Mouse (Mus musculus) heart, embryonic 13.5 days (tissue): ENCODE measurements around the gene 1110008P14Rik. TPM values are rescaled to one million over a fixed set of nuclear protein-coding genes. Genes with fewer than 3 reads are reported as not detected.

Experiments
- ATAC-seq: fragments of 200-750 bp; cut with Nextera tagmentation; 2 replicates; pipeline ENCODE4 v1.8.0; 2017; ENCODE audit warnings: moderate TSS enrichment; ENCODE audit not compliant: insufficient number of reproducible peaks, low FRiP score, low TSS enrichment; ENCODE audit errors: extremely low read depth
- H3K27ac ChIP-seq: fragments of 300-500 bp; sonication (generic); replicated peaks from 2 replicates; pipeline ENCODE4 v1.5.1; 2015; ENCODE audit warnings: moderate library complexity, mild to moderate bottlenecking, inconsistent platforms
- H3K27me3 ChIP-seq: fragments of 300-500 bp; sonication (generic); replicated peaks from 2 replicates; pipeline ENCODE4 v1.6.1; 2015; ENCODE audit warnings: mild to moderate bottlenecking, inconsistent platforms
- H3K36me3 ChIP-seq: fragments of 300-500 bp; sonication (generic); 2 replicates; pipeline ENCODE4 v1.6.1; 2015; ENCODE audit warnings: mild to moderate bottlenecking, inconsistent platforms
- H3K4me1 ChIP-seq: fragments of 300-500 bp; sonication (generic); 2 replicates; pipeline ENCODE4 v1.6.1; 2015; ENCODE audit warnings: inconsistent platforms
- H3K4me2 ChIP-seq: fragments of 300-500 bp; sonication (generic); 2 replicates; pipeline ENCODE4 v1.6.1; 2015; ENCODE audit warnings: inconsistent platforms, mild to moderate bottlenecking, moderate library complexity
- H3K4me3 ChIP-seq: fragments of 300-500 bp; sonication (generic); 2 replicates; pipeline ENCODE4 v1.5.1; 2015; ENCODE audit warnings: moderate library complexity, mild to moderate bottlenecking, inconsistent platforms
- H3K9ac ChIP-seq: fragments of 300-500 bp; sonication (generic); 2 replicates; pipeline ENCODE4 v1.6.1; 2015; ENCODE audit warnings: inconsistent platforms, mild to moderate bottlenecking, moderate library complexity
- H3K9me3 ChIP-seq: fragments of 300-500 bp; sonication (generic); 2 replicates; pipeline ENCODE4 v1.6.1; 2016; ENCODE audit warnings: inconsistent platforms
- WGBS: fragments of 180-500 bp; shearing (Covaris S2); methylation state at CpG from one replicate; pipeline ENCODE4 v1.1.7; 2015; ENCODE audit warnings: mixed read lengths; 5-methylcytosine and 5-hydroxymethylcytosine counted together
- polyA plus RNA-seq: library from polyadenylated mRNA; unstranded; fragments of >200 nt; fragmentation: Nextera tagmentation; extraction: Ambion mirVana; gene quantifications from 2 replicates; pipeline ENCODE4 v1.2.1, GENCODE M21; 2015

Gene 1110008P14Rik
- polyA plus RNA-seq = 47.5 and 49.0 TPM in 2 replicates

DNA sequence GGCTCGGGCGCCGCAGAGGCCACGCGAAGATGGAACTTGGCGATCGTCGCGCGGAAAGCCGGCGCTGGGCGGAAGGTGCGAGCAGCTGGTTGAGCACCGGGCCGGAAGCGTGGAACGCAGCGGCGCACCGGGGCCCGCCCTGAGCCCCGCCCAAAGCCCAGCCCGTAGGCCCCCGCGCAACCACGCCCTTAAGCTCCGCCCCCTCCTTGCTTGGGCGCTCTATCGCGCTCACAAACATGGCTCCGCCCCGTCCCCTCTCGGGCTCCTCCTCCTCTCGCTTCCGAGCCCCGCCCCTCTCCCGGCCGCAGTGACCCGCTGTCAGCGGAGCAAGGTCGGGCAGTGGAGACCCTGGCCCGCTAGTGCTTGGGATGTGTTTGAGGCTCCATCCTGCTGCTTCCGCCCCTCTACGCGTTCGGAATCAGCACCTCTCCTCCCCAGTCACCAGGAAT, at the start of gene 1110008P14Rik:
Gene 1110008P14Rik, minus strand, starts transcription at position 164 of the 449 bp plus-strand sequence.
- under 1% methylated on average over 42 of the region's 47 CpGs for WGBS
- Histone ChIP-seq H3K9ac (peak within 1 kb of the TSS; percentile 84), H3K4me2 (peak within 1 kb of the TSS; percentile 97), H3K9me3 (no peaks in the 10 kb centered on the region), H3K4me3 (peak within 1 kb of the TSS; percentile 69), H3K27ac (0 out of 2 replicates have a peak within 1 kb of the TSS, but pooled peaks have one; percentile 16), H3K4me1 (peaks cover 11% of the 10 kb centered on the region), H3K27me3 (peaks cover 37% of the 10 kb centered on the region), H3K36me3 (peaks cover 30% of the 10 kb centered on the region)
- peak; percentile 91 for ATAC-seq

DNA sequence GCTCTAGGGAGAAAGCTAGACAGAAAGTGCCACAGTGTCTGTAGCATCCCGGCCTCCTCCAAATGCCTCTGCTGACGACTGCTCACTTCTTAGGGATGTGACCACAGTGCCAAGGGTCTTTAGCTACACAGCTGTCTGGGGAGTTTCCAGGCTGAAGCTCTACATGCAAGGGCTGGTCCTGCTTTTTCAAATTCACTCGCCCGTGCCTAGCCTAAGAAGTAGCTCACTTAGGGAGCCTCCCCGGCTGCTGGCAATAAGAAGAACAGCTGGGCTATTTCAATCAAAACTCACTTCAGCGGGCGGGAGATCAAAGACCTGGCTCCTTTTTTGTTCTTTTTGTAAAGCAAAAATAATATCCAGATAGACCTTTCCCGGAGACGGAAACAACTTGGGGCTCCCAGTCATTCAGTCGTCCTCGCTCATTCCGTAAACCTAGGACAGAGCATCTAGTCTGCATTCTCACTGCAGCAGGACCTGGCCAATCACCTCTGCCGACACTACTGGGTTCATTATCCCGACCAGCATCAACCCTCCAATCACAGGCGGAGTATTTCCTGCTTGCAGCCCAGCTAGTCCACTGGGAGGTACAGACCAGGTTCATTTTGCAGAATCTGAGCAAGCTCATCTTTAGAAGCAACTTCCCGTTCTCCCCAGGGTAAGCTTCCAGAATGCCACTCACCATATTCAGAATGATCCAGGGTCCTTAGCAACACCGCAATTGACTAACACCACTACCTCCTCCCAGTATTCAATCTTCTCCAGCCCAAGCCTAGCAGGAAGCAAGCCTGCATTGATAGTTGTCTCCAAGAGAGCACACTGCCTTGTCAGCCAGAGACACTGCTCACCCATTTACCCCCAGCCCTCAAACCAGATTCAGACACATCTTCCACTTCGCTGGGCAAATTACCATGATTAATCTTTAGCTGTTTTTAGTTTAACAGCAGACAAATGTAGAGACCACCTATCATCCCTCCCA, 49.3 kb upstream of the 1110008P14Rik start:
- Histone ChIP-seq H3K9ac (peak overlapping the region; percentile 81), H3K4me3 (peak overlapping the region; percentile 58), H3K36me3 (peaks cover 4% of the 10 kb centered on the region; the same call in 1 of the 2 replicates), H3K27me3 (no peaks in the 10 kb centered on the region), H3K4me2 (peak overlapping the region; percentile 78), H3K4me1 (peaks cover 46% of the 10 kb centered on the region), H3K27ac (peak overlapping the region; percentile 84), H3K9me3 (no peaks in the 10 kb centered on the region)
- ATAC-seq = peak; percentile 84
- WGBS = 12% methylated on average over 18 of the region's 18 CpGs

DNA sequence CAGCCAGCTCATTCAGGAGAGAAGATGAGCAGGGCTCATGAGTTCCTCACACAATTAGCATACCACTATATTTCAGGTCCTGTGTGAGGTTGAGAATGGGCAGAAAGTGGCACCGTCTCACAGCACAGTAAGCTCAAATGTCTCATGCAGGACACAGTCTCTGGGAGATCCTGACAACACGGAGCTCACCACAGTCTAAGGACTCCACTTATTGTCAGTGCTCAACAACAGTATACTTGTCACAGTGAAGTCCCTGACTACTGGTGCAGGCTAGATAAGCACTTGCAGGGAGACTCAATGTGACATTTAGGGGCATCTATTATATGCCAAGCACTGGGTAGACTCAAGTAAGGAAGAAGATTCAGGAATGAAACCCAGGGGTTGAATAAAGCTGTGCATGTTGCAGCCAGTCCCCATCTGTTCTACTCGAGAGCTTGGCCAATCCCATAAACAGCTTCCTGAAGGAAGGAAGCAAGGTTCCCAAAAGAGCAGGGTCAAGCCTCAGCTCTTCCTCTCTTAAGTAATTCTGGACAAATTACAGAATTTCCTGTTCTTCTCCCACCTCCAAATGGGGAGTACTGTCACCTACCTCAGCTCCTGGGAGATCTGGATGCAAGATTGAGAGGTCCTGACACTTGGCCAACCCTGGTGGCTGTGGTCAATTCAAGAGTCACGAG, 47.6 kb upstream of the 1110008P14Rik start:
- WGBS = 64% methylated on average over 4 of the region's 4 CpGs
- Histone ChIP-seq H3K4me3 (no peak overlapping the region), H3K27ac (0 out of 2 replicates have a peak overlapping the region, but pooled peaks have one; percentile 53), H3K9ac (peak overlapping the region; percentile 12; the same call in 1 of the 2 replicates), H3K9me3 (no peaks in the 10 kb centered on the region), H3K4me2 (no peak overlapping the region), H3K4me1 (peaks cover 57% of the 10 kb centered on the region), H3K27me3 (no peaks in the 10 kb centered on the region), H3K36me3 (peaks cover 4% of the 10 kb centered on the region; the same call in 1 of the 2 replicates)
- ATAC-seq = no peak

DNA sequence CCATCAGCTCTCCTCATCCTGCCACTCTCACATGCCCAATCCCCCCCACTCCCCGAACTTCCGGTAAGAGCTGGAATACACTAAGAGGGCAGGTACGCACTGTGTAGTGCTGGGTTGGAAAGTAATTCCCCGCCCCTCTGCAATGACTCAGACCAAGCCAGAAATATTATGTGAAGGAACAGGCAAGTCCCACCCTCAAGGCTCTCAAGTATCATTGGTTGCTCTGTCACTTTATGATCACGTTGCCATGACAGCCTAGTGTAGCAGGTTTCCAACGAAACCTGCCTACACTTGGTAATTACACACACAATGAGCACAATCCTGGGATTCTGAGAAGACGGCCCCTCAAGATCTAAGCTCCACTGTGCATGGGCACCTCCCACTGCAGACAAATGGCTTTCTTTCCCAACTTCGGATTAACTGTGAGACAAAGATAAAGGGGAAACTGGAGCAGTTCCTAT, 46.6 kb upstream of the 1110008P14Rik start:
- peak overlapping the region; percentile 35 for H3K4me2 ChIP-seq
- peaks cover 4% of the 10 kb centered on the region; the same call in 1 of the 2 replicates for H3K36me3 ChIP-seq
- H3K27ac ChIP-seq = peak overlapping the region; percentile 53; the same call in 1 of the 2 replicates
- 56% methylated on average over 8 of the region's 8 CpGs for WGBS
- H3K4me1 ChIP-seq = peaks cover 66% of the 10 kb centered on the region
- H3K27me3 ChIP-seq = no peaks in the 10 kb centered on the region
- H3K9me3 ChIP-seq = no peaks in the 10 kb centered on the region
- H3K4me3 ChIP-seq = no peak overlapping the region
- no peak for ATAC-seq
- peak overlapping the region; percentile 12; the same call in 1 of the 2 replicates for H3K9ac ChIP-seq

DNA sequence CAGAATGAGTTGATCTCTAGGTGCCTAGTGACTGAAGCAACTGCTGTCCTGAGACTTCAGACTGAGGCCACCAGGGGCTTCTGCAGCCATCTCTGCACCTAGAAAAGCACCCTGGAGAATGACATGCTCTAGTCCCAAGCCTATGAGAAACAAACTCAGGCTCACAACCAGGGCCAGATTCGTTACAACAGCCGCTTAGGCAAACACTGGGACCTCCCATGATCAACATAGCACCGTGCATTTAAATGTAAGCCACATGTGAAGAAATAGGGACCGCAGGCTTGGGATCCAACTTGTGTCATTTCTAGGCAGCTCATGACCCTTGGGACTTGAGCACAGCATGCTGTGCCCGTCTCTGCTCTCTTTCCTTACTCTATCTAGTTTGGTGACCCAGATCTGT, 46.0 kb upstream of the 1110008P14Rik start:
- peaks cover 4% of the 10 kb centered on the region; the same call in 1 of the 2 replicates for H3K36me3 ChIP-seq
- no peaks in the 10 kb centered on the region for H3K27me3 ChIP-seq
- 82% methylated on average over 5 of the region's 5 CpGs for WGBS
- no peak overlapping the region for H3K4me3 ChIP-seq
- ATAC-seq = no peak
- no peak overlapping the region for H3K27ac ChIP-seq
- no peak overlapping the region for H3K9ac ChIP-seq
- H3K9me3 ChIP-seq = no peaks in the 10 kb centered on the region
- H3K4me2 ChIP-seq = no peak overlapping the region
- peaks cover 72% of the 10 kb centered on the region for H3K4me1 ChIP-seq

DNA sequence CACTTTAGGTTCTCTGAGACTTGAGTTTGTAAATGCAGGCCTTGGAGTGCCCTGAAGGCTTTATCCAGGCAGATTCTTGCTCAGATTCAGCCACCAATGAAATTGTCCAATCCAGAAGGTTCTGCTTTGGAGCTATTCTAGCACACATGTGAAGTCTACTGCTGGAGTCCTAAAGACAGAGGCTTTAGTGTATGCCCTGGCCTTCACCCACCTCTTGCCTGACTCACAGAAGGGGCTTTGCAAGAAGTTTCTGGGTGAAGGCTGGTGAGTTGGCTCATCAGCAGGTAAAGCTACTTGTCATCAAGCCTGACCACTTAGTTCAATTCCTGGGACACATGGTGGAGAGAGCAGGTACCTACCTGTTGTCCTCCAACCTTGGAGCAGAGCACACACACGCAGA, 44.4 kb upstream of the 1110008P14Rik start:
- Histone ChIP-seq H3K27me3 (no peaks in the 10 kb centered on the region), H3K4me2 (no peak overlapping the region), H3K9me3 (no peaks in the 10 kb centered on the region), H3K36me3 (peaks cover 5% of the 10 kb centered on the region; the same call in 1 of the 2 replicates), H3K27ac (no peak overlapping the region; the same call in 1 of the 2 replicates), H3K4me3 (no peak overlapping the region), H3K9ac (no peak overlapping the region), H3K4me1 (peaks cover 77% of the 10 kb centered on the region)
- 88% methylated on average over 1 of the region's 1 CpGs for WGBS
- no peak for ATAC-seq

DNA sequence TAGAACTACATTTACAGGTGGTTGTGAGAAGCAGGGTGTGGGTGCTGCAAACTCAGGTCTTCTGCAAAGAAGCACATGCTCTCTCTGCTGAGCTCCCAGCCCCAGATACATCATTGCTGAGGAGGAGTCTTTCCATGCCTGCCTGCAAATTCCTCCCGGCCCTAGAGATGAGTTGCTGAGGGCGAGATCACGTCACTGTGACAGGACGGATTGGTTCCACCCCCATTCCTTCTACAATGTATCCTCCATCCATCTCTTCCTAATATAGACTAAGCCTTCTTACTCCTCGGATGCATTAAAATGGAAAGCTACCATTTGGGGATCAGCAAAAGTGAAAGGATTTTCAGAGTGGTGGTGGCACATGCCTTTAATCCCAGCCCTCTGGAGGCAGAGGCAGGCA, 43.8 kb upstream of the 1110008P14Rik start:
- Histone ChIP-seq H3K4me2 (no peak overlapping the region), H3K9me3 (no peaks in the 10 kb centered on the region), H3K9ac (0 out of 2 replicates have a peak overlapping the region, but pooled peaks have one; percentile 48), H3K4me1 (peaks cover 74% of the 10 kb centered on the region), H3K27me3 (no peaks in the 10 kb centered on the region), H3K27ac (peak overlapping the region; percentile 91; the same call in 1 of the 2 replicates), H3K4me3 (no peak overlapping the region), H3K36me3 (peaks cover 11% of the 10 kb centered on the region)
- no peak for ATAC-seq
- WGBS = 51% methylated on average over 5 of the region's 5 CpGs

DNA sequence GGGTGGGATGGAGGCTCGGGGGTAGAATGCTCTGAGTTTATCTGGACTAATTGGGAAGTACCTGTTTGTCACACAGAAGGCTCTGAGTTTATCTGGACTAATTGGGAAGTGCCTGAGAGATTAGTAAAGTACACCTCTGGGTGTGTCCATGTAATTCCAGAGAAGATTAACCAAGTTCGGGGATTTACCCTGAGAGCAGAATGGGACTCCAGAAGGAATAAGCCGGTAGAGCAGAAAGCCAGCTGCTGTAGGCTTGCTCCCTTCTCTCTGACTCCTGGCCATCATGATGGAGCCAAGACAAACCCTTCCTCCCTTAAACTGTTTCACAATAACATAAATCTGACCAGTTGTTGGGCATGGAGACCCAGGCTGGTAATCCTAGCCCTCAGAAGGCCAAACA, 43.1 kb upstream of the 1110008P14Rik start:
- peak overlapping the region; percentile 48 for H3K9ac ChIP-seq
- 43% methylated on average over 3 of the region's 3 CpGs for WGBS
- peaks cover 66% of the 10 kb centered on the region for H3K4me1 ChIP-seq

DNA sequence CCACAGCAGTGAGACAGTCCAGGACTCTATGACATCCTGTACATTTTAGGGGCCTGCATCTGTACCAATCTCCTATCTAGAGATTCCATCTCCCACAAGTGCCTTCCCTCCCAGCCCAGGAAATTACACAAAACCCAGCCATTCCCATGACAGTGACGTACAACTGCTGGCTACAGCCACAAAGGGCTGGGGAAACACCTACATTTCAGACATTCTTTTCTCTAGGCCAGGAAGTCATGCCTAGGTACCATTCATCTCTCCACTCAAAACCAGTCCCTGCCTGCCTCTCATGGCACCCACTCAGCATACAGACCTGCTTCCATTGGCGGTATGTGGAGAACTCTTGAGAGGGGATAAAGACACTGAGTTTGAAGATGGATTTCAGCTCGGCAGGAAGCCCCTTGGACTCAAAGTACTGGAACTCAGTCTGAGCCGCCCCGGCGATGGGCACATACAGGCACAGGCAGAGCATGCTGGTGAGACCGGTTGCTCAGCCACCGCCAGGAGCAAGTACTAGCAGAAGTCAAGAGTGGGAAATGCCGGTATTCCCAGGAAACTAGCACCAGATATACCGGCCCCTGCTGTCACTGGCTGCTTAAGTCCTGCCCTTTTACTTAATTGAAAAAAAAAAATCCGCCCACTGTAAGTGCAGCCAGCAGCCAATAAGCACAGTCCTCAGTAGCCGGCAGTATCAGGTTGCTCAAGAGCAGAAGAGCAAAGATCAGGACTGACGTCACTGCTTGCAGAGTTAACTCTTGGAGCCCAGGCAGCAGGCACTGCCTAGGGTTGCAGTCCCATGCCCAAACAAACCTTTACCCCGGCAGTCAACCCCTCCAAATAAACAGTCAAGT, 42.0 kb upstream of the 1110008P14Rik start:
- H3K4me3 ChIP-seq = peak overlapping the region; percentile 51
- peaks cover 55% of the 10 kb centered on the region for H3K4me1 ChIP-seq
- peak overlapping the region; percentile 69 for H3K9ac ChIP-seq
- ATAC-seq = peak; percentile 72; the same call in 1 of the 2 replicates
- 2% methylated on average over 14 of the region's 14 CpGs for WGBS
- H3K27me3 ChIP-seq = no peaks in the 10 kb centered on the region
- H3K4me2 ChIP-seq = peak overlapping the region; percentile 70
- peaks cover 29% of the 10 kb centered on the region for H3K36me3 ChIP-seq
- H3K9me3 ChIP-seq = no peaks in the 10 kb centered on the region
- peak overlapping the region; percentile 91 for H3K27ac ChIP-seq

More for the DNA sequence above, 43.1 kb upstream of the 1110008P14Rik start:
- peak overlapping the region; percentile 91 for H3K27ac ChIP-seq
- ATAC-seq = no peak
- no peak overlapping the region for H3K4me3 ChIP-seq
- H3K36me3 ChIP-seq = peaks cover 19% of the 10 kb centered on the region
- no peaks in the 10 kb centered on the region for H3K27me3 ChIP-seq
- peak overlapping the region; percentile 70; the same call in 1 of the 2 replicates for H3K4me2 ChIP-seq
- H3K9me3 ChIP-seq = no peaks in the 10 kb centered on the region

DNA sequence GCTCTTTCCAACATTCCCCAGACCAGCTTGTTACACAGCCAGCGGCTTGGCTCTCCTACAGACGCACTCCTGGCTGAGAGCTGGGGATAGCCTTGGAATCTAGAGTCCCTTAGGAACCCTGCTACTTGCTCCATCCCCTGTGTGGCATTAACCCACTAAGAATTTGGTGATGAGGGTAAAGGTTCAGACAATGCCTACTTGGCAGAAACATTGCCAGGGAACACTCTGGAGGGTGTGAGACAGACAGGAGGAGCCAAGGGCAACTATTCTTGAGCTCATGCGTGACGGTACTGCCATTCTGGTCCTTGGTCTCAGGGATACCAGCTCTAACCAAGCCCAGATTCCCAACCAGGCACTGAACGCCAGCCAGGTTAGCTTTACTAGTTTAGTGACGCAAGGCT, 40.1 kb upstream of the 1110008P14Rik start:
- H3K9me3 ChIP-seq = no peaks in the 10 kb centered on the region
- no peaks in the 10 kb centered on the region for H3K27me3 ChIP-seq
- no peak overlapping the region for H3K9ac ChIP-seq
- H3K4me3 ChIP-seq = no peak overlapping the region
- H3K27ac ChIP-seq = no peak overlapping the region
- H3K4me2 ChIP-seq = no peak overlapping the region
- WGBS = 92% methylated on average over 6 of the region's 6 CpGs
- ATAC-seq = no peak
- peaks cover 48% of the 10 kb centered on the region for H3K36me3 ChIP-seq
- peaks cover 41% of the 10 kb centered on the region for H3K4me1 ChIP-seq
